Mouse (Mus musculus) limb, embryonic 11.5 days (tissue): ENCODE data around the gene Adam10. TPM values are rescaled to one million over a fixed set of nuclear protein-coding genes. Genes with fewer than 3 reads are reported as not detected.

Source experiments
- ATAC-seq: fragments of 200-750 bp; cut with Nextera tagmentation; 2 replicates; pipeline ENCODE4 v1.8.0; 2017; ENCODE audit warnings: low read depth; ENCODE audit not compliant: insufficient number of reproducible peaks, low FRiP score, low TSS enrichment
- DNase-seq: peaks from one replicate; pipeline ENCODE4 v3.0.0-alpha.2; 2015; ENCODE audit warnings: low spot score
- H3K27ac ChIP-seq: fragments of 300-500 bp; sonication (generic); replicated peaks from 2 replicates; pipeline ENCODE4 v1.5.1; 2014; ENCODE audit warnings: low read depth, mild to moderate bottlenecking, low read length
- H3K27me3 ChIP-seq: fragments of 300-500 bp; sonication (generic); 2 replicates; pipeline ENCODE4 v1.6.1; 2014; ENCODE audit warnings: mild to moderate bottlenecking, low read length, mixed read lengths; ENCODE audit not compliant: control insufficient read depth, insufficient read depth
- H3K36me3 ChIP-seq: fragments of 300-500 bp; sonication (generic); 2 replicates; pipeline ENCODE4 v1.6.1; 2014; ENCODE audit warnings: mild to moderate bottlenecking, low read length, moderate library complexity, mixed read lengths; ENCODE audit not compliant: control insufficient read depth, insufficient read depth
- H3K4me1 ChIP-seq: fragments of 300-500 bp; sonication (generic); 2 replicates; pipeline ENCODE4 v1.6.1; 2014; ENCODE audit warnings: low read length, mixed read lengths; ENCODE audit not compliant: control insufficient read depth, insufficient read depth
- H3K4me2 ChIP-seq: fragments of 300-500 bp; sonication (generic); 2 replicates; pipeline ENCODE4 v1.6.1; 2014; ENCODE audit warnings: low read depth, mild to moderate bottlenecking, moderate library complexity; ENCODE audit not compliant: severe bottlenecking
- H3K4me3 ChIP-seq: fragments of 300-500 bp; sonication (generic); 2 replicates; pipeline ENCODE4 v1.5.1; 2014; ENCODE audit warnings: low read depth, low read length
- H3K9ac ChIP-seq: fragments of 300-500 bp; sonication (generic); 2 replicates; pipeline ENCODE4 v1.6.1; 2014; ENCODE audit warnings: mild to moderate bottlenecking, low read length
- H3K9me3 ChIP-seq: fragments of 300-500 bp; sonication (generic); 2 replicates; pipeline ENCODE4 v1.6.1; 2016; ENCODE audit warnings: low read length; ENCODE audit not compliant: control insufficient read depth
- WGBS: fragments of 180-500 bp; shearing (Covaris S2); extraction: QIAGEN DNeasy Blood & Tissue Kit; methylation state at CpG from one replicate; pipeline ENCODE4 v1.1.7; 2014; 5-methylcytosine and 5-hydroxymethylcytosine counted together
- polyA plus RNA-seq: library from polyadenylated mRNA; unstranded; fragments of >200 nt; fragmentation: Nextera tagmentation; extraction: Ambion mirVana; gene quantifications from 2 replicates; pipeline ENCODE4 v1.2.1, GENCODE M21; 2014

Adam10 gene
- polyA plus RNA-seq, 1 experiment from 2014 or later, result 52.4 TPM

GRCm38 (mm10) chr9:70669197-70669596, 9.6 kb upstream of the Adam10 start:
- Histone ChIP-seq H3K27ac (no peak overlapping the region), H3K9ac (no peak overlapping the region), H3K36me3 (no peaks in the 10 kb centered on the region), H3K9me3 (no peaks in the 10 kb centered on the region), H3K4me1 (no peaks in the 10 kb centered on the region), H3K27me3 (no peaks in the 10 kb centered on the region), H3K4me2 (no peak overlapping the region), H3K4me3 (no peak overlapping the region)
- 58% methylated on average over 2 of the region's 2 CpGs for WGBS
- no peak for ATAC-seq
- no peak for DNase-seq

- Histone ChIP-seq H3K9ac (no peak overlapping the region), H3K27me3 (no peaks in the 10 kb centered on the region), H3K4me1 (no peaks in the 10 kb centered on the region), H3K9me3 (no peaks in the 10 kb centered on the region), H3K4me2 (no peak overlapping the region), H3K27ac (no peak overlapping the region), H3K4me3 (no peak overlapping the region), H3K36me3 (no peaks in the 10 kb centered on the region)
- ATAC-seq (no peak), DNase-seq (no peak)
- WGBS, result 86% methylated on average over 6 of the region's 6 CpGs
These were observed 8.4 kb upstream of the Adam10 start for GRCm38 (mm10) chr9:70670381-70670780.

GRCm38 (mm10) chr9:70671278-70671677, 7.5 kb upstream of the Adam10 start:
- no peak for ATAC-seq
- Histone ChIP-seq H3K36me3 (no peaks in the 10 kb centered on the region), H3K4me3 (no peak overlapping the region), H3K4me1 (no peaks in the 10 kb centered on the region), H3K27me3 (no peaks in the 10 kb centered on the region), H3K4me2 (no peak overlapping the region), H3K27ac (no peak overlapping the region), H3K9me3 (no peaks in the 10 kb centered on the region), H3K9ac (no peak overlapping the region)
- DNase-seq, result no peak
- 78% methylated on average over 6 of the region's 6 CpGs for WGBS

- WGBS, result 61% methylated on average over 10 of the region's 10 CpGs
These were observed 6.8 kb upstream of the Adam10 start for GRCm38 (mm10) chr9:70671772-70672579.

GRCm38 (mm10) chr9:70673656-70674055, 5.1 kb upstream of the Adam10 start:
- Histone ChIP-seq H3K4me3 (no peak overlapping the region), H3K9me3 (no peaks in the 10 kb centered on the region), H3K9ac (no peak overlapping the region), H3K4me1 (no peaks in the 10 kb centered on the region), H3K4me2 (no peak overlapping the region), H3K27ac (no peak overlapping the region), H3K36me3 (no peaks in the 10 kb centered on the region), H3K27me3 (no peaks in the 10 kb centered on the region)
- no peak for ATAC-seq
- 32% methylated on average over 4 of the region's 4 CpGs for WGBS
- DNase-seq, result peak; percentile 49

More at GRCm38 (mm10) chr9:70671772-70672579, 6.8 kb upstream of the Adam10 start:
- H3K36me3 ChIP-seq, result no peaks in the 10 kb centered on the region
- no peaks in the 10 kb centered on the region for H3K27me3 ChIP-seq
- no peak overlapping the region for H3K27ac ChIP-seq
- no peak overlapping the region for H3K9ac ChIP-seq
- H3K4me1 ChIP-seq, result no peaks in the 10 kb centered on the region
- no peak overlapping the region for H3K4me2 ChIP-seq
- no peak overlapping the region for H3K4me3 ChIP-seq
- ATAC-seq, result no peak
- no peak for DNase-seq
- H3K9me3 ChIP-seq, result no peaks in the 10 kb centered on the region

GRCm38 (mm10) chr9:70675117-70675516, 3.7 kb upstream of the Adam10 start:
- DNase-seq (no peak), ATAC-seq (no peak)
- H3K4me3 ChIP-seq, result no peak overlapping the region
- H3K27me3 ChIP-seq, result no peaks in the 10 kb centered on the region
- H3K9ac ChIP-seq, result no peak overlapping the region
- no peak overlapping the region for H3K4me2 ChIP-seq
- 82% methylated on average over 4 of the region's 4 CpGs for WGBS
- H3K9me3 ChIP-seq, result no peaks in the 10 kb centered on the region
- no peaks in the 10 kb centered on the region for H3K36me3 ChIP-seq
- H3K4me1 ChIP-seq, result no peaks in the 10 kb centered on the region
- no peak overlapping the region for H3K27ac ChIP-seq

- Histone ChIP-seq H3K4me2 (no peak overlapping the region), H3K4me1 (no peaks in the 10 kb centered on the region), H3K4me3 (no peak overlapping the region), H3K27ac (no peak overlapping the region), H3K9ac (no peak overlapping the region), H3K9me3 (no peaks in the 10 kb centered on the region), H3K36me3 (no peaks in the 10 kb centered on the region), H3K27me3 (no peaks in the 10 kb centered on the region)
- DNase-seq (no peak), ATAC-seq (no peak)
- 89% methylated on average over 5 of the region's 5 CpGs for WGBS
These were observed 2.8 kb upstream of the Adam10 start for GRCm38 (mm10) chr9:70675961-70676360.

GRCm38 (mm10) chr9:70679132-70680091, 615 bp downstream of the Adam10 start:
- H3K9ac ChIP-seq, result peak overlapping the region; percentile 96
- ATAC-seq (peak; percentile 74), DNase-seq (peak; percentile 74)
- no peaks in the 10 kb centered on the region for H3K9me3 ChIP-seq
- under 1% methylated on average over 93 of the region's 103 CpGs for WGBS
- H3K27ac ChIP-seq, result peak overlapping the region; percentile 93
- H3K36me3 ChIP-seq, result no peaks in the 10 kb centered on the region
- H3K4me1 ChIP-seq, result no peaks in the 10 kb centered on the region
- peak overlapping the region; percentile 77 for H3K4me3 ChIP-seq
- H3K27me3 ChIP-seq, result no peaks in the 10 kb centered on the region
- H3K4me2 ChIP-seq, result peak overlapping the region; percentile 79
